Mouse (Mus musculus) CH12.LX (cell line): Measurements from ENCODE around the gene Cyp27a1. TPM values are rescaled to one million over a fixed set of nuclear protein-coding genes. Genes with fewer than 3 reads are reported as not detected.

Experiments used
- DNase-seq: peaks from one replicate; pipeline ENCODE4 v3.0.0-alpha.2; 2013; ENCODE audit errors: extremely low read depth
- H3K27ac ChIP-seq: 2 replicates; pipeline ENCODE4 v1.5.1; 2012; ENCODE audit warnings: low read depth, mild to moderate bottlenecking, control low read depth, moderate library complexity; ENCODE audit not compliant: insufficient read depth
- H3K27me3 ChIP-seq: replicated peaks from 2 replicates; pipeline ENCODE3; 2012; ENCODE audit warnings: inconsistent platforms
- H3K36me3 ChIP-seq, 2 experiments: replicated peaks in 1 of 2; 2 replicates each; pipeline versions ENCODE3 to v1.6.1; 2012; ENCODE audit warnings: inconsistent platforms in 1 of 2, low read length in 1 of 2, mild to moderate bottlenecking in 1 of 2, mixed read lengths in 1 of 2, moderate library complexity in 1 of 2; ENCODE audit not compliant: control insufficient read depth in 1 of 2, insufficient read depth in 1 of 2
- H3K4me1 ChIP-seq, 2 experiments: 2 replicates each; pipeline ENCODE4 v1.6.1; 2012; ENCODE audit warnings: inconsistent platforms in 1 of 2, moderate library complexity in 1 of 2; ENCODE audit not compliant: insufficient read depth in 2 of 2, control insufficient read depth in 1 of 2
- H3K4me2 ChIP-seq: 2 replicates; pipeline ENCODE4 v1.6.1; 2012; ENCODE audit warnings: low read depth, mild to moderate bottlenecking, control low read depth; ENCODE audit not compliant: poor library complexity, insufficient read depth, severe bottlenecking
- H3K4me3 ChIP-seq, 3 experiments: fragments of 150-350 bp in 1 of 3; sonication (generic) in 1 of 3; replicated peaks in 1 of 3; 2 replicates each; pipeline versions ENCODE3 to v1.5.1; 2011 to 2012; ENCODE audit warnings: low read depth in 2 of 3, low read length in 2 of 3, mild to moderate bottlenecking in 2 of 3, moderate library complexity in 2 of 3, control low read depth in 1 of 3, improper control_type of control experiment in 1 of 3, inconsistent platforms in 1 of 3, mixed read lengths in 1 of 3; ENCODE audit not compliant: poor library complexity in 1 of 3
- H3K79me2 ChIP-seq: replicated peaks from 2 replicates; pipeline ENCODE4 v1.6.1; 2012; ENCODE audit warnings: mild to moderate bottlenecking, moderate library complexity; ENCODE audit not compliant: control insufficient read depth, poor library complexity, insufficient read depth, severe bottlenecking; ENCODE audit errors: extremely low read depth
- H3K9ac ChIP-seq: 2 replicates; pipeline ENCODE4 v1.6.1; 2012; ENCODE audit warnings: low read depth, mild to moderate bottlenecking, control low read depth, moderate library complexity; ENCODE audit not compliant: insufficient read depth
- H3K9me3 ChIP-seq: replicated peaks from 2 replicates; pipeline ENCODE3; 2012; ENCODE audit warnings: low read length, inconsistent platforms, mixed read lengths
- BHLHE40 ChIP-seq: IDR thresholded peaks from 2 replicates; pipeline ENCODE4 v1.6.1; 2011; ENCODE audit warnings: mild to moderate bottlenecking, low read depth, low read length, improper control_type of control experiment
- CHD2 ChIP-seq: IDR thresholded peaks from 2 replicates; pipeline ENCODE4 v1.6.1; 2011; ENCODE audit warnings: low read length, improper control_type of control experiment
- CTCF ChIP-seq, 2 experiments: IDR thresholded peaks in 1 of 2; conservative IDR thresholded peaks in 1 of 2; 2 replicates each; pipeline ENCODE4 v1.5.1; 2011 to 2012; ENCODE audit warnings: low read depth in 2 of 2, low read length in 2 of 2, improper control_type of control experiment in 1 of 2, inconsistent platforms in 1 of 2, mild to moderate bottlenecking in 1 of 2, moderate library complexity in 1 of 2
- E2F4 ChIP-seq: IDR thresholded peaks from 2 replicates; pipeline ENCODE4 v1.6.1; 2011; ENCODE audit warnings: low read depth, low read length, improper control_type of control experiment; ENCODE audit not compliant: insufficient replicate concordance
- ELF1 ChIP-seq: IDR thresholded peaks from 2 replicates; pipeline ENCODE4 v1.6.1; 2014; ENCODE audit warnings: low read depth, mild to moderate bottlenecking, inconsistent platforms, low read length, improper control_type of control experiment
- EP300 ChIP-seq: IDR thresholded peaks from 2 replicates; pipeline ENCODE4 v1.6.1; 2011; ENCODE audit warnings: low read length, improper control_type of control experiment
- ETS1 ChIP-seq: conservative IDR thresholded peaks from 2 replicates; pipeline ENCODE4 v1.6.1; 2012; ENCODE audit warnings: low read depth, mild to moderate bottlenecking, inconsistent platforms, low read length, improper control_type of control experiment, moderate library complexity
- HCFC1 ChIP-seq: IDR thresholded peaks from 2 replicates; pipeline ENCODE4 v1.6.1; 2012; ENCODE audit warnings: low read depth, mild to moderate bottlenecking, inconsistent platforms, low read length, improper control_type of control experiment
- IRF4 ChIP-seq: IDR thresholded peaks from 2 replicates; pipeline ENCODE4 v1.6.1; 2014; ENCODE audit warnings: low read depth, mild to moderate bottlenecking, inconsistent platforms, low read length, improper control_type of control experiment
- JUN ChIP-seq: IDR thresholded peaks from 2 replicates; pipeline ENCODE4 v1.6.1; 2011; ENCODE audit warnings: low read depth, mild to moderate bottlenecking, low read length, improper control_type of control experiment, moderate library complexity; ENCODE audit not compliant: insufficient read depth
- JUND ChIP-seq: conservative IDR thresholded peaks from 2 replicates; pipeline ENCODE4 v1.6.1; 2011; ENCODE audit warnings: low read depth, low read length, improper control_type of control experiment
- MAX ChIP-seq: IDR thresholded peaks from 2 replicates; pipeline ENCODE4 v1.6.1; 2011; ENCODE audit warnings: low read length, improper control_type of control experiment
- MAZ ChIP-seq: IDR thresholded peaks from 2 replicates; pipeline ENCODE4 v1.6.1; 2012; ENCODE audit warnings: low read depth, mild to moderate bottlenecking, inconsistent platforms, low read length, improper control_type of control experiment, moderate library complexity
- MEF2A ChIP-seq: IDR thresholded peaks from 2 replicates; pipeline ENCODE4 v1.6.1; 2014; ENCODE audit warnings: low read depth, mild to moderate bottlenecking, inconsistent platforms, low read length, improper control_type of control experiment, borderline replicate concordance
- MXI1 ChIP-seq: IDR thresholded peaks from 2 replicates; pipeline ENCODE4 v1.6.1; 2011; ENCODE audit warnings: mild to moderate bottlenecking, low read depth, low read length, improper control_type of control experiment
- NRF1 ChIP-seq: IDR thresholded peaks from 2 replicates; pipeline ENCODE4 v1.6.1; 2014; ENCODE audit warnings: low read depth, mild to moderate bottlenecking, inconsistent platforms, low read length, improper control_type of control experiment, moderate library complexity
- PAX5 ChIP-seq: IDR thresholded peaks from 2 replicates; pipeline ENCODE4 v1.6.1; 2012; ENCODE audit warnings: low read length, inconsistent platforms, mixed read lengths
- POLR2A ChIP-seq: IDR thresholded peaks from 2 replicates; pipeline ENCODE4 v1.6.1; 2011; ENCODE audit warnings: low read depth, mild to moderate bottlenecking, improper control_type of control experiment, low read length
- RAD21 ChIP-seq: IDR thresholded peaks from 2 replicates; pipeline ENCODE4 v1.6.1; 2011; ENCODE audit warnings: low read depth, mild to moderate bottlenecking, low read length, improper control_type of control experiment, moderate library complexity
- RCOR1 ChIP-seq: conservative IDR thresholded peaks from 2 replicates; pipeline ENCODE4 v1.6.1; 2012; ENCODE audit warnings: low read depth, mild to moderate bottlenecking, inconsistent platforms, low read length, improper control_type of control experiment
- SMC3 ChIP-seq: IDR thresholded peaks from 2 replicates; pipeline ENCODE4 v1.6.1; 2011; ENCODE audit warnings: low read depth, low read length, improper control_type of control experiment
- TBP ChIP-seq: conservative IDR thresholded peaks from 2 replicates; pipeline ENCODE4 v1.6.1; 2011; ENCODE audit warnings: low read depth, low read length, improper control_type of control experiment
- UBTF ChIP-seq: IDR thresholded peaks from 2 replicates; pipeline ENCODE4 v1.6.1; 2012; ENCODE audit warnings: low read depth, mild to moderate bottlenecking, inconsistent platforms, low read length, improper control_type of control experiment, moderate library complexity
- USF1 ChIP-seq: IDR thresholded peaks from 2 replicates; pipeline ENCODE4 v1.6.1; 2014; ENCODE audit warnings: low read depth, mild to moderate bottlenecking, inconsistent platforms, low read length, improper control_type of control experiment
- USF2 ChIP-seq: conservative IDR thresholded peaks from 2 replicates; pipeline ENCODE4 v1.6.1; 2011; ENCODE audit warnings: low read depth, low read length, improper control_type of control experiment
- ZC3H11A ChIP-seq: IDR thresholded peaks from 2 replicates; pipeline ENCODE4 v1.6.1; 2012; ENCODE audit warnings: low read depth, mild to moderate bottlenecking, inconsistent platforms, low read length, improper control_type of control experiment
- ZKSCAN1 ChIP-seq: IDR thresholded peaks from 2 replicates; pipeline ENCODE4 v1.6.1; 2012; ENCODE audit warnings: low read depth, inconsistent platforms, low read length, improper control_type of control experiment, borderline replicate concordance
- ZNF384 ChIP-seq: IDR thresholded peaks from 2 replicates; pipeline ENCODE4 v1.6.1; 2012; ENCODE audit warnings: low read depth, low read length, improper control_type of control experiment, inconsistent platforms
- dilution Hi-C: fragments of 300-500 bp; cut with MboI; formaldehyde crosslinking; loops from 2 replicates; pipeline ENCODE4 v1.14.3; 2020; ENCODE audit warnings: low sequenced_read_pairs; ENCODE audit not compliant: extremely low pct_unique_long_range_greater_than_20kb, extremely low pct_ligation_motif_present
- in situ Hi-C: fragments of 300-500 bp; cut with MboI; formaldehyde crosslinking; loops from 3 replicates; pipeline ENCODE4 v1.14.3; 2019; ENCODE audit warnings: low sequenced_read_pairs, low pct_ligation_motif_present, low pct_unique_long_range_greater_than_20kb, mixed read lengths
- polyA plus RNA-seq: library from polyadenylated mRNA; unstranded; fragments of >175 nt; gene quantifications from 2 replicates; pipeline ENCODE4 v1.2.1, GENCODE M21; 2012; ENCODE audit warnings: low read depth; ENCODE audit not compliant: insufficient read length
- total RNA-seq, 2 experiments: library from RNA; depleted of rRNA; stranded (reverse); fragments of 300-350 nt in 1 of 2; fragments of >200 nt in 1 of 2; gene quantifications; 2 replicates each; pipeline ENCODE4 v1.2.3; 2012 to 2014

The Cyp27a1 gene
- total and polyA plus RNA-seq, 3 experiments: not detected

DNA sequence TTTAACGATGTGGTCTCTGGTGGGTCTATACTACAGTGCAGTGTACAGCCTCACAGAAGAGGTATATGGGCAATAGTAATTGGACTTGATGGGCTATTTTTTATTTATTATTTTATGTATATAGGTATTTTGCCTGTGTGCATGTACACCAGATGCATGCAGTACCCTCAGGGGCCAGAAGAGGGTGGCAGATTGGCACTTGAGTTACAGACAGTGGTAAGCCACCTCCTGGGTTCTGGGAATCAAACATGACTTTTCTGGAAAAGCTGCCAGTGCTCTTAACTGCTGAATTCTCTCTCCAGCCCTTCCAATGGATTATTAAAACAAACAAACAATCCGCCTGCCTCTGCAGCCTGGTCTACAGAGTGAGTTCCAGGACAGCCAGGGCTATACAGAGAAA, 10.4 kb downstream of the Cyp27a1 start:
- H3K27ac ChIP-seq: no peak overlapping the region
- no peaks in the 10 kb centered on the region for H3K36me3 ChIP-seq
- no peaks in the 10 kb centered on the region for H3K79me2 ChIP-seq
- H3K4me3 ChIP-seq: no peak overlapping the region
- no peak overlapping the region for H3K9ac ChIP-seq
- H3K4me1 ChIP-seq: peaks cover 14 to 45% of the 10 kb centered on the region in 2 experiments
- H3K27me3 ChIP-seq: no peaks in the 10 kb centered on the region
- TF ChIP-seq CTCF (conservative IDR thresholded peaks at IDR 0.05 in 1 of 2, IDR thresholded peaks at IDR 0.05 in 1 of 2; ENCODE audit: low read depth in 2 of 2, low read length in 2 of 2) (peak; percentile 31 to 64; a peak in 3 of 4 replicates), JUN (no peak), SMC3 (peak; percentile 61), RAD21 (peak; percentile 48)
- no peaks in the 10 kb centered on the region for H3K9me3 ChIP-seq
- no peak overlapping the region for H3K4me2 ChIP-seq
- dilution Hi-C loops (no loop called here), in situ Hi-C loops (no loop called here)
- peak; percentile 36 for DNase-seq

DNA sequence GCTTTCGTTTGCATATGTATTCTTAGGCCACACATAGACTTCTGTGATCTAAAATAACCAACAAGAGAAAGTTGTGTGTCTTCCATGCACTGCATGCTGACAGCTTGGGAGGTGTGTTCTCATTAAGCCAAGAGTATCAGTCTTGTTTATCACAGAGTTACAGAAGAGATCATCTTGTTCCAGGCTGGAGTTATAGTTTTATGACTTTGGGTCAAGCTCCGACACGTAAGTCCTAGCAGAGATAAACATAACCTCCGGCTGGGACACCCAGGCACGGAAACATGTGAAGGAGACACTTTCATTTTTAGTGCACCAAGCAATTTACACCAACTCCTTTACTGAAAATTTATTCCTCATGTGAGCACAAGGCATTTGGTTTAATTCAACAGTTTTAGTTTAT, 12.7 kb downstream of the Cyp27a1 start:
- in situ Hi-C loops: no loop called here
- no peaks in the 10 kb centered on the region for H3K9me3 ChIP-seq

DNA sequence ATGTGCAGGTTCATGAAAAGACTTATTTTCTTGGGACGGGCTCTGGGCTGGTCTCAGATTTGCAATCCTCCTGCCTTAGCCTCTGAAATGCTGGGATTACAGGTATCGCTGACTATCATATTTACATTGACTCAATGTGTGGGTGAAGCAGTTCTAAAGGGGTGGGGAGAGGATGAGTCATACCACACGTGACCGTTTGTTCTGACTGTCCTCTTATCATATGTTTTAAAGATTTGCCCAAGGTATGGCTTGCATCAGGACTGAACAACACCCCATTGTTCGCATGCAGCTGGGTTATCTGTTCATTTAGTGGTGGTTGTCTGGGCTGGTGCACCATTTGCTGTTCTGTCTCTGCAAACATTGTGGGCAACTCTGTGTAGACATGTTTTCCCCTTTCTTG, 13.3 kb downstream of the Cyp27a1 start:
- H3K4me1 ChIP-seq: peaks cover 14 to 38% of the 10 kb centered on the region in 2 experiments
- H3K4me2 ChIP-seq: no peak overlapping the region
- DNase-seq: no peak
- H3K9ac ChIP-seq: no peak overlapping the region
- dilution Hi-C loops (no loop called here), in situ Hi-C loops (no loop called here)
- no peaks in the 10 kb centered on the region for H3K79me2 ChIP-seq
- H3K4me3 ChIP-seq: no peak overlapping the region
- H3K36me3 ChIP-seq: no peaks in the 10 kb centered on the region
- H3K27me3 ChIP-seq: no peaks in the 10 kb centered on the region
- no peak overlapping the region for H3K27ac ChIP-seq
- no peaks in the 10 kb centered on the region for H3K9me3 ChIP-seq
- no peak for TF ChIP-seq POLR2A
- no peak for TF ChIP-seq NRF1
- no peak for TF ChIP-seq E2F4
- TF ChIP-seq PAX5: no peak
- TF ChIP-seq USF2: peak; percentile 21; the same call in 1 of the 2 replicates
- no peak for TF ChIP-seq MXI1
- TF ChIP-seq CHD2: no peak
- no peak for TF ChIP-seq HCFC1
- no peak for TF ChIP-seq TBP
- no peak for TF ChIP-seq ZC3H11A
- no peak for TF ChIP-seq UBTF
- TF ChIP-seq ETS1: no peak
- TF ChIP-seq MAZ: no peak
- no peak for TF ChIP-seq MEF2A
- TF ChIP-seq ZNF384: no peak
- peak; percentile 63 for TF ChIP-seq BHLHE40
- TF ChIP-seq JUN: 0 out of 2 replicates have a peak, but pooled peaks have one; percentile 20
- no peak; the same call in 1 of the 2 replicates for TF ChIP-seq USF1
- TF ChIP-seq RCOR1: no peak

More for the DNA sequence above, 12.7 kb downstream of the Cyp27a1 start:
- Histone ChIP-seq H3K27ac (no peak overlapping the region), H3K4me2 (peak overlapping the region; percentile 47), H3K4me3 (no peak overlapping the region), H3K79me2 (no peaks in the 10 kb centered on the region), H3K36me3 (no peaks in the 10 kb centered on the region), H3K9ac (no peak overlapping the region), H3K4me1 (peaks cover 14 to 39% of the 10 kb centered on the region in 2 experiments), H3K27me3 (no peaks in the 10 kb centered on the region)
- DNase-seq: no peak
- TF ChIP-seq IRF4: peak; percentile 63; the same call in 1 of the 2 replicates
- peak; percentile 42; the same call in 1 of the 2 replicates for TF ChIP-seq EP300
- TF ChIP-seq NRF1: no peak
- TF ChIP-seq UBTF: no peak
- TF ChIP-seq ZKSCAN1: no peak
- TF ChIP-seq MAX: 0 out of 2 replicates have a peak, but pooled peaks have one; percentile 24
- no peak for TF ChIP-seq ELF1
- TF ChIP-seq USF1: no peak
- TF ChIP-seq BHLHE40: peak; percentile 31; the same call in 1 of the 2 replicates
- TF ChIP-seq JUND: no peak
- 0 out of 2 replicates have a peak, but pooled peaks have one; percentile 35 for TF ChIP-seq MEF2A
- no peak for TF ChIP-seq ZC3H11A
- dilution Hi-C loops: no loop called here
